Mouse (Mus musculus) left cerebral cortex, adult 18-20 months (tissue): ENCODE data around the gene Dctn3. TPM values are rescaled to one million over a fixed set of nuclear protein-coding genes. Genes with fewer than 3 reads are reported as not detected.
"Not testable (repeated sequence)": the region's sequence is repeated elsewhere in the genome, so short reads cannot be mapped to it uniquely, and the experiment has no call there.

Experiments
- DNase-seq, 2 experiments: peaks; one replicate each; pipeline ENCODE4 v3.0.0; 2021 to 2022; ENCODE audit warnings: low spot score in 2 of 2, mixed read lengths in 1 of 2
- total RNA-seq, 2 experiments: library from RNA; stranded (reverse); gene quantifications; 2 replicates each; pipeline ENCODE4 v1.2.3; 2021

Dctn3 gene
- total RNA-seq, 2 experiments from 2014 or later, result 166 to 172 TPM

DNA sequence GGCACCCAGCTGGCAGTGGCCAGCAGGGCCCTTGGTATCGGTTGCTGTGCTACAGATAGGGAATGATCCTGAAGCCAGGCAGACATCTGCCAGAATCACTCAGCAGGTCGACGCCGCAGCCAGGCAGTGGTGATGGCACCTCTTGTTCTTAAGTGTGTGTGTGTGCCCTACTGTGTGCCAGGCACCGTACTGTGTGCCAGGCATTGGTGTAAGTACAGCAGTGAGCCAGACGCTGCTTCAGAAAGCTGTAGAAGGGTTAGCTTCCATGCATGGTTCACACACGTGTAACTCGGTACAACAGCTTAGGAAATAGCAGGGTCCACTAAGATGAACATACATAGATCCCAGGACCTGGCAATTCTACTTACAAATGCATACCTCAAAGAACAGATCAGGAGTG lies 22.7 kb downstream of the Dctn3 start:
- DNase-seq, result not testable (repeated sequence)

DNA sequence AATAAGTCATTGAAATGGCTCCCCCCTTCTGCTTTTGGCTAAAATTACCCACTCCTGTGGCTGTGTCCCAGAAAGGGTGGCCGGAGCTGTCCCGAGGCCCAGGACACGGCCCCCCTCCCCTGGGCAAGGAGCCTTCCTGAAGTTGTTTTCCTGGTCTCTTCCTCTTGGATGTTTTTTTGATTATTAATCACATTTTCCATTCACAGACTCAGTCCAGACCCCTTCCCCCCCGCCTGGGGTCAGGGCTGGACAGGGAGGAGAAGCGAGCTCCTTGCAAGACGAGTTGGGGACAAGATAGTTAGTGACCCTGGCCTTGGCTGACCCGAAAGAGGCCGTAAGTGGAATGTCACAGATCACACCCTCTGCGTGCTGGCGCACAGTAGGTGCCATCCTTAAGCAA lies 23.2 kb downstream of the Dctn3 start, which contains the start of gene Il11ra1:
Gene Il11ra1 (plus strand): TSS at position 207 of the 400 bp plus-strand sequence.
- DNase-seq, result not testable (repeated sequence)

DNA sequence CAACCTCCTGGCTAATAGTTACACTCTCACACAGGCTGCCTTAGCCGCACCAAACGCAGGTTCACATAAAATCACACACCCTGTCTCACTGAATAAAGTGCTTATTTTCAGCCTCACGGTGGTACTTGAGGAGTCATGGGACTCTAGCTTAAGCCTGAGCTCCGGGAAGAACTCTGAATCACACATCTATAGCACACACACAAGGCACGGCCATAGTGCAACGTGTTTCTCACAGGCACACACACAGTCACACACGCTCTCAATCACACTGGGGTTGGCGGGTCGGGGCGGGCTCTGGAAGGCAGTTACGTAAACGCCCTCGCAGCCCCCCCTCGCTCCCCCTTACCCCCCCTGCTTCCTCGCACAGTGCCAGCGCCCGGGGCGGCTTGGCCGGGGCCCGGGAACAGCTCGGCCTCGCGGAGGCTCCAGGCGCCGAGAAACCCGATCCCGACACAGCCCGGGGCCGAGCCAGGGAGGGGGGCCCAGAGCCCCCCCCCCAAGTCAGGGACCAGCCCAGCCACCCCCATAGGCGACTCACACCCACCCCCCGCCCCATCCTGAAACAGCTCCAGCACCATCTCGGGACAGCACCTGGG lies 24.5 kb downstream of the Dctn3 start:
- DNase-seq, result not testable (repeated sequence)

DNA sequence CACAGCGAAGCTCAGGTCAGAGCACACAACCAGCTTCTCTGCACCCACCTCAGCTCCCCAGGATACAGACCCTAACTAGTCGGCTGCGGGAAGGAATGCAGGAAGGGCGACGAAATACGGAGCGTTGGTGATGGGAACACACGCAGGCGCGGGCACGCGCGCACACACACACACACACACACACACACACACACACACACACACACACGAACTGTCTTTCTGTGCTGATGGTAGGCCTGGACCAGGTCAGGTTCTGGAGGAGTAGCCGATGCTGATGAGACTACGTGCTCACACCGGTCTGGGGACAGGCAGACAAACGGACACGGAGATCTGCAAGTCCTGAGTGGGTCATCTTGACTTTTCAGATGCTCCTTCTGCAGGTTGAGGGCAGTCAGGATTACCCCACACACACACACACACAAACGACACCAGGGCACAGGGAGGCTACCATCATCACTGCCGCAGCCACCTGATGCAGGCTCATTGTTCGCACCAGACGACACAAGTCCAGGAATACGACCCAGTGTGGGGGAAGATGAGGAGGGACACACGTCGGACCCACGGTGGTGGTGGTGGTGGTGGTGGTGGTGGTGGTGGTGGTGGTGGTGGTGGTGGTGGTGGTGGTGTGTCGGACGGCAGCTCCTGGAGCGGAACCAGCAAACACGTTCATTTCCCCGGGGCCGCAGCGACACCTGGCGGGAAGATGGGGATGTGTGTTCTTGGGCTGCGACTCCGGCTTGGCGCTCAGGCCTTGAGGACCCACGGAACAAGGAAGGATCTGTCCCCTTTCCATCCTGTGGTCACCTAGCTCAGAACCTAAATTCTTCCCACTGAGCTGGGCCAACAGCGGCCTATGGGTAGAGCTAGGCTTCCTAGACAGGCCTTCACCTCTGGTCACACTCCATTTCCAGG lies 25.8 kb downstream of the Dctn3 start, which contains the start of gene Cntfr:
Gene Cntfr (minus strand): TSS at position 160 of the 912 bp plus-strand sequence.
- DNase-seq, result peak; percentile 89

DNA sequence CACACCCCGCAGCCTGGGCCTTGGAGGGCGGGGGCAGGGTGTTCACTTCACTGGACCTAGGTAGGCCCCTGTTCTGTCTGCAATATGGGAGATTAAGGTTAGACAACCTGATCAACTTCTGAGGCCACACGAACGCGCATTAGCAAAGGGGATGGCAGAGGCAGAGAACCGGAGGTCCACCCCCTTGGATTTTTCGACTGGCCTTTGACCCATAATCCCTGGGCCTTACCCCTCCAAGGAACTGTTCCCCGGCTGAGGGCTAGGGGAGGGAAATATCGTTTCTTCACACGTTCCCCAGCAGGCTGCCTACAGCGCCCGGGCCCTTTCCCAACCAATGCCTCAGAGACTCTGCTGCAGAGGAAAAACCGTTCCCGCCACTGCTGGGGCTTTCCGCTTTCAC lies 26.5 kb downstream of the Dctn3 start:
- DNase-seq, result not testable (repeated sequence)

DNA sequence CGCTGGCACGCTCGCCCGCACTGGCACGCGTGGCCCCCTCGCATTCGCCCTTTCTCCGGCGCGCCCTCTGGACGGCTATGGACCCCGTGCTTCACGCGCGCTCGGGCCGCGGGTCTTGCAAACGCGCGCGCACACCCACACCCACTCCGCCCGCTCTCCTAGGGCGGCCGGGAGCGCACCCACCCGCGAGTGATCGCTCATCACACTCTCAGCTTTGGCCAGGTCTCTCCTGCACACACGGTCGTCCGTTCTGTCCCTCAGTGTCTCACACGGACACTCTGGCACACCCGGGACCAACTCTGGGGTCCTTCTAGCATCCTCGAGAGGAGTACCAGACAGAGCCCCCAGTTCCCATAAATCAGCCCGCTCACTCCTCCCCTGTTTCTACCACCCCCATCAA lies 27.2 kb downstream of the Dctn3 start:
- not testable (repeated sequence) for DNase-seq

DNA sequence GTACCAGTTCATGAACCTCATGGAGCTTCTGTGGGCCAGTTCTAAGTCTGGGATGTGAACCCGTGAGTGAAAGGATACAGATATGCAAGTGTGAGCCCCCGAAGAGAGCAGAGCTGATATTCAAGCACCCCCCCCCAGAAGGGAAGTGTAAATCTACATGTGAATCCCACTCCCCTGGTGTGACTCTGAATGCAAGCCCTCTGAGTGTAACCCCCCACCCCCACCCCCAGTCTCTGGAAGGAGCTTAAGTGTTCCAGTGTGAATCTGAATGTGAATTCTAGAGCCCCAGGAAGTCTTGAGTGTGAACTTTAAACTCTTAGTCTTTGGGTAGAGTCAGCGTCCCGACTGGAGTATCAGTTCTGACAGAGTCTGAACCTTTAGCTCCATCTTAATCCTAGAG lies 29.5 kb downstream of the Dctn3 start:
- DNase-seq, result not testable (repeated sequence)

DNA sequence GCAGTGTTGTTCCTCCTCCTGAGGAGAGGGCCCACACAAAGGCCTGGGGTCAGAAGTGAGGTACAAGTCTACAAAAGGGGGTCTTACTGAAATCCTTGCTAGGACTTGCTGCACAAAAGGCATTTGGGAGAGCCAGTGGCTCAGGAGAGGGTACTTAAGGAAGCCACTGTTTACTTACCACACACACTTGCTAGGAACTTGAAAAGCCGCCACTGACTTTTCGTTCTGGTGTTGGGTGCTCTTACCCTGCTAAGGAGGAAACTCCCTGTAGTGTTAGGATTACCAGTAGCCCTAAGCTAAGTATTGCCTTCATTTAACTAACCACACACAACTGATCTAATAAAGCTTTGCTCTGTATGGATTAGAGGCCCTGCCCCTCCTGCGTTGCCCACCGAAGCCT lies 33.0 kb downstream of the Dctn3 start:
- not testable (repeated sequence) for DNase-seq

DNA sequence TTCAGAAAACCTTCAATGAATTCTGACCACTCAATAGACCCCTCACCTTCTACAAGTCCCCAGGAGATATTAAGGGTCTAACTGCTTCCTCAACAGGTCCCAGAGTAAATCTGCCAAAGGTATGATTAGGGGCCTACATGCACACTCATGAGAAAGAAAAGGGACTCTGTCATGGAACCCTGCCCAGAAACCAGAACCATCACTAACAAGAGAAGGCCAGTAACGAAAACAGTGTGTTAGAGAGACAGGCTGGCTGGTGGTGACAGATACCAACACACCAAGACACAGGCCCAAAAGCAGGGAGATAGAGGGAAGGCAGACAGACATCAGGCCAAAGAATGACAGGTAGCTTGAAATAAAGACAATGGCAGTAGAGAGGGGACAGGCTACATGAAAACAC lies 34.4 kb downstream of the Dctn3 start:
- not testable (repeated sequence) for DNase-seq

DNA sequence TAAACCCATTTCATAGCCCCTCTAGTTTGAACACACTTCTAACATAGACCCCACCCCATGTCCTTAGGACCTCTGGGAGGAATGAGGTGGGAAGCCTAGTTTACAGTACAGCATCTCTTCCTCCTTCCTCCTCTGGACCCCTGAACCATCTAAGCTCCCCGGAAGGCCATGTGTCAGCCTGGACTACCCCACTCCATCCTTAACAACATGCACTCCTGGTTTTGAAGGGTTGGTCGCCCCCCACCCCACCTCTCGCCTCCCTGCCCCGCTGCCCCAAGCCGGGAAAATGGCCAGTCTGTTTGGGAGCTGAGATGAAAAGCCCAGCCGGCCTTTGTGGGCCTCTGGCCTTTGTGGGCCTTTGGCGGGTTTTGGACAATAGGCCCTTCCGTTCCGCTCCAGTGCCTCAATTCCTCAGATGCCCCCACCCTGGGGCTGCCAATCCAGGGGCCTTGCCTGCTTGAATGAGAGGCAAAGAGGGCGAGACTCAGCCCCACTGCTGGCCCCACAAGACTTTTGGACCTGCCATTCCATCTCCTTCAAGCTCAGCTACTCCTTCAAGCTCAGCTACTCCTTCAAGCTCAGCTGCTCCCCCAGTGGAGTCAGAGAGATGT lies 37.0 kb downstream of the Dctn3 start:
- DNase-seq, result not testable (repeated sequence)

DNA sequence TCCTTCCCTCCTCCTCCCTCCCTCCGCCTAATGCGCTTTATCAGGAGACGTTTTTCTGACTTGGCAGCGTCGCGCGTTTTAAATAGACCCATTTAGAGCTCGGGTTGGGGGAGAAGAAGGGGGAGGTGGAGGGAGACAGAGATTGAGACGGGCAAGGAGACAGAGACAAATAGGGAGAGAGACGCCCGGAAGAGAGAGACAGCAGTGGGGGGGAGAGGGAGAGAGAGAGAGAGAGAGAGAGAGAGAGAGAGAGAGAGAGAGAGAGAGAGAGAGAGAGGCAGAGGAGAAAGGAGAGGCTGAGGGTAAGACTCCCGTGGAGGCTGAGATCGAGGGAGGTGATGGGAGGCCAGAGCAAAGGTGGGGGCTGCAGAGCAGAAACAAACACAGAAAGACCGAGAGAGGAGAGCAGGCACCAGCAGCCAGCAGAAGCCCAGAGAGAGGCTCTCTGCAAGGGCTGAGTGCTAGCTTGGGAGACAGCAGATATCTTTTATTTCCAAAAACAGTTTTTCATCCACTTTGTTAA lies 38.0 kb downstream of the Dctn3 start:
- DNase-seq, result not testable (repeated sequence)

DNA sequence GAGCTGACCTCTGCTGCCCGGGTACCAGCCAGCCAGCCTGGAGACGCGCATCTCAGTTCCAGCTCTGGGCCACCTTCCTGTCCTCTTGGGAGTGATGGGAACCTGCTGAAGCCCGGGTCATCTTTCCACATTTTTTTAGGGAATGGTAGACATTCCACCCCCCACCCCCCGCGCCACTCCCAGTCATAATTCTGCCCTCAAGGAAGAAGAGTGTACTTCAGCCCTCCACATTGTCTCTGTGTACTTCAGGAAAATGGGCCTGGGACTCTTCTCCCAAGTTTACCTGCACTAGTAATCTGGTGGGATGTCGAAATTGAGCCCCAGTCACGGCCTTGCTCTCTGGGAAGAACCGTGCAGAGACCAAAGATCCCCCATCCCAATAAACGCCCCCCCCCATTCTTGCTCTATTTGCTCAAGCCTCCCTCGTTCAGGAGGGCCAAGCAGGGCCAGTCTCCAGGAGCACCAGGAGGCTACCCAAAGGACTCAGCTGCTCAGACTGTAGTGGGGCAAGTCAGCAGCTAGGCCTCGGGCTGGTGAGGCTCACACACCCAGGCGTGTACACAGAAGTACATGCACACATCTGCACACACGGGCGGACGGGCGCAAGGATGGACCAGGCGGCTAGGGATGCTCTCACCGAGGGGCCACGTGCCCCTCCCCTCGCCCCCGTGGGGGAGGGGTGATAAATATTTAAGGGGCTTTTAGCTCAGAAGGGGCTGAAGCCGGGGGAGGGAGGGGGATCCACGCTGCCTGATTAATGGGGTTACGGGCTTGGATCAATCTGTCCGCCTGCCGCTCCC lies 38.6 kb downstream of the Dctn3 start:
- DNase-seq, result not testable (repeated sequence)

DNA sequence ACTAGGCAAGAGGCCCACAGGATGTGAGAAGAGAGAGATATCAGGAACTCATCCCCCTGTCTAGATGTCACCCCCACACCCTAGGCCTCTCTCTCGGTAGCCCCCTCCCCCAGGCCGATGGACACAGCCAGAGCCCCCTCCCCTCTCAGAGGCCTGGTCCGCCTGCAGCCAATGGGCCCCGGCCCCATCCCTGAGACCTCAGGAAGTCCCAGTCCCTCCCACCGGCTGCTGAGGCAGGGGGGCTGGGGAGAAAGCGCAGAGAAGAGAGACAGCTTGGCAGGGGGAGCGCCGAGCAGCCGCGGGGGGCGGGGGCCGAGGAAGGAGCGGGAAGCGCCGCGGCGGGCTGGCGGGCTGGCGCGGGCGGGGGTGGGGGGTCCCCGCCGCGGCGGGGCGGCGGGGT lies 39.7 kb downstream of the Dctn3 start:
- DNase-seq, result not testable (repeated sequence)

DNA sequence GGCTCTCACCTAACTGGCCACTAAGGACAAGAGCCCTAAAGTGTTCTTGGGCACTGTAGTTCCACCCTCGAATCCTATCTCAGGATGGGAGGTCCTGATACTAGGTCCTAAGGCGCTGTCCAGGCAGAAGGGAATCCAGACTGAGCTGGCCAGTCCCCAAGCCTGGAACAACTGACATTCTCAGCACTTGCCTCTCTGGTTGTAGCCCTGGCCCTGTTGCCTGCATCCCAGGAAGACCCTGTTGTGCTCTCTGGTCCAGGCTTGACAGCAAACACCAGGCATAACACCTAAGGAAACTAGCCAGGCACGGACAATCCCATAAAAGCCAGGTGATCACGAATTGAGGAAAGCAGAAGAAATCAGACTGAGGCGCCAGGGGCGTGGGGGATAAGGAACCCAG lies 40.2 kb downstream of the Dctn3 start:
- DNase-seq, result no peak

DNA sequence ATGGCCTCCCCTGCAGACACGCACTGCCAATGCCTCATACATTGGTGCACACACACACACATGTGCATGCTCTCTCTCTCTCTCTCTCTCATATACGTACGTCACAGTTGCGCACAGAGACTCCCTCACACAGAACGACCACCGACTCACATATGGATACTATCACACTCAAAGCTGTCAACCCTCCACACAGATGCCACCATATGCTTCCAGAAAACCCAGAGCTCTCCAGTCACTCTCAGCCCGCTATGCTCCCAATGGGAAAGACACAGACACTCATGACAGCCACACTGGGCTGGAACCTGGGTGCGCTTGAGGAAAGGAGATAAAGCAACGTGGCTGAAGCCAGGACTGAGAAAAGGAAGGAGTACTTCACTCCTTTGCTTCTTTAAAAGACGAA lies 41.0 kb downstream of the Dctn3 start:
- DNase-seq, result no peak

DNA sequence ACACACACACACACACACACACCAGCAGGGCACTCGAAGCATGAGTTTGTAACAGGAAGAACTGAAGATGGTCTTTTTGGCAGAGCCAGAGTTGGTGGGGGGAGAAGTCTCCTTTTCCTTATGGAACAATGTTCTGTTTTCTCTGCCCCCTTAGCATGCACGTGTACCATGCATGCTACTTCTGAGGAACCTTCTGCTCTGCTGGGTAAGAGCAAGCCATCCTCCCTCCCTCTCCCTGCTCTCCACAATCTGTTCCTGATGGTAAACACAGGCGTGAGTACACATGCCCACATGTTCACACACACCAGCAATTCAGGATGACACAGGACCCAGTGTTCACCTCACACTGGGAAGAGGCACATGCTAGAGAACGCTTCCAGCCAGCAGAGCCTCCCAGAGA lies 41.8 kb downstream of the Dctn3 start:
- DNase-seq, result peak in 1 of 2 experiments; percentile 50

DNA sequence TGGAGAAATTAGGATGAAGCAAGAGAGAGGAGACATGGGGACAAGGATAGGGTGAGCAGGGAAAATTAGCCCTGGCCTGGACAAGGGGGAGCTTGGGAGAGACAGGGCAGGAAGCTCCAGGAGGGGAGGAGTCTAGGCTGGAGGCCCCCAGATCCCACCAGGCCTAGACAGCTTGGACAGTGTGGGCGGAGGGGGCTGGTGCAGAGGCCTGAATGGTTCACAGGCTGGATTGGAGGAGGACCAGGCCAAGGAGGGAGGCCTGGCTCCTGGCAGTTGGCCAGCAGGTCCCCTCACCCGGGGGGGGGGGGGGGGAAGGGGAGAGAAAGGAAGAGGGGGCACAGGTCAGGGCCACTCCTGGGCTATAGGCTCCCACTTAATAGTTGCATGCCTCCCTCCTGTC lies 43.7 kb downstream of the Dctn3 start:
- no peak for DNase-seq

DNA sequence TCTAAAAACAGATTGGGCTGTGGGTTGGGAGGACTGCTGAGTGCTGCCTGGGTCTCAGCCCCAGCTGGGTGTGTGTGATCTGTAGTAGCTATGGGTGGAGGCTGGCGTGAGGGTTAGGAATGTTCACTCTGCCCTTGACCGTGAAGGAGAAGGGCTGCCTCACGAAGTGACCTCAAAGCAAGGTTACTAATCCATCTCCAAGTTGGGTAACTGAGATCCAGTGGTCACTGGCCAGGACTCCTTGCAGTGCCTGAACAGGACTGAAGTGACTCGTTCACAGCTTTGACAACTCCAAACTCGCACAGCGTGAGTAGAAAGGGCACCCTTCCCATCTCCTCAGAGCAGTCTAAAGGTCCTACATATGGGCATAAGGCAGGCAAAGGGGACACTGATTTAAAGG lies 44.1 kb downstream of the Dctn3 start:
- DNase-seq, result no peak

DNA sequence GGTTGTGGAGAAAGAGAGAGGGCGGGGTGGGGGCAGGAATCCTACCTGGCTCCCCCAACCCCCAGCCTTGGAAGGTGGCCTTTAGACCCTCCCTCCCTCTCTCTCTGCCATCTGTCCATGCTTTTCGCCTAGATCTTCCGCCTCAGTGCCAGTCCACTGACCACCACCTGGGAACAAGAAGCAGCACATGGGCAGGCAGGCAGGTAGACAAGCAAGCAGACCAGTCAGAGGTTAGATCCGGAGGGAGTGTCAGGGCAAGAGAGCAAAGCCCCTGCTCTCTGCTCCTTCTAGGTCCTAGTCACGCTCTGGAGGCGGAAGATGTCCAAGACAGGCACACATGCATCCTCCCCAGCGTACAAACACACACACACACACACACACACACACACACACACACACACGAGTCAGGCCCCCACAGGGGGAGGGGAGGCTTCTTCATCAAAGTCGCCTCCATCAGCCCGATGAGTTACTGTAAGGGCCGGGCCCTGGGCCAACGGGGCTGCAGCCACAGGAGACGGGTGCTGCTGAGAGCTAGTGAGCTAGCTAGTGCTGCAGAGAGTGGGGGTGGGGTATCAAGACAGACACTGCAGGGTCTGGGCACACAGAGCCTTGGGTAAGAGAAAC lies 45.9 kb downstream of the Dctn3 start:
- no peak for DNase-seq

DNA sequence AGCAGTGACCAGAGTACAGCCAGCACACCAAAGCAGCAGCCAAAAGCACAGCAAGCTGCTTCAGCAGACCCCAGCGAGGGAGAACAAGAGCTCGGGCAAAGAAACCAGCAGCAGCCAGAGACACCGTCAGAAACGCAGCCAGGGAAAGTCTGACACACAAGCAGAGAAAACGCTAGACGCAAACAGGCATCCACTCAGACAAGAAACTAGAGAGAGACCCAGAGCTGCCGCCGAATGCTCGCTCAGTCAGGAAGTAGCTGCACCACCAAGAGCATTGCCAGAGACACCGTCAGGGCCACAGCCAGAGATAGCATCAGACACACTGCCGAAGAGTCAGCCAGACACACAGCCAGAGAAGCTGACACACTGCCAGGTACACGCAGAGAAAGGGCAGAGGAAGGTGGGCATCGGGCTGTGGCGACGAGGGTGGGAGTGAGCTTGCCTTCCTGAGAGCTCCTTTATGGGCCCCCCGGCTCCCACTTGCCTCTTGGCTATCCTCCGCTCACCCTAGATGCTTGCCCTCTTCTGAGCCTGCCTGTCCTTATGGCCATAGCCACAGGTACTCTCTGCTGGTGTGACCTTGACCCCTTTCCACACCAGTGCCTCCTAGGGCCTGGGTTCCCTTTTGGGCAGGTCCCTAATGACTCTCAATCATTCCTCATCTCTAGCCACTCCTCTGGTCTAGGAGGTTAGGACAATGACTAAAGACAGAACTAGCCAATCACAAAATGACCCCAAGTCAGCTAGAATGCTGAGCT lies 46.5 kb downstream of the Dctn3 start:
- DNase-seq, result no peak
